Mouse (Mus musculus): ENCODE data around the gene Gfap.
A peak's percentile ranks its signal among the peaks of the same experiment; 100 is the strongest.

Gfap gene

GRCm38 (mm10) chr11:102900763-102901162 is at the start of gene Gfap:
Gfap (minus strand) TSS chr11:102900912.
- peak; percentile 59 for DNase-seq (ENCODE audit: low read depth, low spot score)

DNA sequence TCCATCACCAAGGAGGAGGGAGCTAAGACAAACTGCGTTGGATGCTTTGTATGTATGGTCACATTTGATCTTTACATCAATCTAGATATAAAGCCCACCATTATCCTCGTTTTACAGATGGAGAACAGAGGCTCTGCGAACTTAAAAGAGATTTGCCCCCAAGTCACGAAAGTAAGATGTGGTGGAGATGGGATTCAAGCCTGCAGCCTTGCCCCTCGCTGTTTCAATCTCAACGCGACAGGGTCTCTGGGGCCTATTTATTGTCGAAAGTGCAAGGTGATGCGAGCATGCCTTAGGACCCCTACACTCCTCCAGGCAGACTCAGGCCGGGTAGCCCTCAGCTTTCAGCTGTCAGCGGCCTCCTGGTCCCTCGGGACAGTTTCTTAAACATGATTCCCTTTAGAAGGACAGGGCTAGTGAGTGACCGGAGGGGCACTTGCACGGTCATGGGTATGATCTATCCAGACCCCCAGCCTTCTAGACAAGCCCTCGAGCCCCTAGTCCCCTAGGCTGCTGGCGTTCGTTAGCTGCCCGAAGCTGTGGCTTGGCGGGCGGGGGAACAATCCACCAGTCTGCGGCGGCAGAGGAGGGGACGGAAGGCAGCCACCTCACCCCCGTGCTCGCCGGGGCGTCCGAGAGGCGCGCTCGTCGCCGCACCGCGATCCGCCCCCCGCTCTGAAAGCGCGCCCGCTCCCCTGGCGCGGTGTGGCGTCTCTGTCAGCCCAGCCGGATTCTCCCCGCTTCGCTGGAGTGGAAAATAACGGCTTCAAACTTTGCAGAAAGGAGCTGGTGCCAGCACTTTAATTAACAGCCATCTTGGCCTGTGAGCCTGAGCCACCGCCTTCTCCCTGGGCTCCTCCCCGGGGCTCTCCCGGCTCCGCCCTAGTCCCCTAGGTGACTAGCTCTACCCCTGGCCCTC is 47.6 kb upstream of the Gfap start:
- DNase-seq (ENCODE audit: low read depth, low spot score), result peak; percentile 35

- DNase-seq (ENCODE audit: low read depth, low spot score), result no peak
Measured at GRCm38 (mm10) chr11:102946992-102947343, 46.3 kb upstream of the Gfap start.

DNA sequence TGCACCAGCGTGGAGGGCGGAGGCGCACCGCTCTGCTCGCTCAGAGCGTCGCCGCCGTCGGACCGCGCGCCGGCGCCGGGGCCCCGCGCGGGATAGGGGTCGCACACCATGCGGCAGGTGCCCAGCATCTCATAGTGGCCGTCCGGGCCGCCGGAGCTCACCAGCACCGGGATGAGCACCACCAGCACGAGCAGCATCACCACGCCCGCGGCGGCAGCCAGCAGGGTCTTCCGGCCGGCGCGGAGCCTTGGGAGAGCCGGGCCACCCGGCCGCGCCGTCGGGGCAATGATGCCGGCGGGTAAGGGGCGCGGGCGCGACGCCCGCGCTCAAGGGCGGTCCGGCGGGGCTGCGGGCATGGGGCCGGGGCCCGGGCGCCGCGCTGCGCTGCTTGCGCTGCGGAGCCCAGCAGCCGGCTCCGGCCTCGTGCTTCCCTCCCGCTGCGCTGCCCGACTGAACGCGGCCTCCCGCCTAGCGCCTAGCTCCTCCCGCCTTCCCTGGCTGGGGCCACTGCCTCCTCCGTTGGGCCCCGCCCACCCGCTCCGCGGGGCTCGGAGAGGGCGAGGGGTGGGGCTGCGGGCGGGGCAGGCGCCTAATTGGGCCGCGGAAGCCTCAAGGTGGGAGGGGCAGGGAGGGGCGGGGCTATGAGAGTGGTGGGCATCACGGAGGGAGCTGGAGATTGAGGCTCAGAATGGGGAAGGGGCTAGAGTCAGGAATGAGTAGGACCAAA is 45.7 kb upstream of the Gfap start, which contains the start of gene C1ql1:
Gene C1ql1, minus strand, starts transcription at position 424 of the 727 bp plus-strand sequence.
- peak; percentile 81 for DNase-seq (ENCODE audit: low read depth, low spot score)

- DNase-seq (ENCODE audit: low read depth, low spot score), result peak; percentile 28
Measured at GRCm38 (mm10) chr11:102945306-102946264, 44.9 kb upstream of the Gfap start.

DNA sequence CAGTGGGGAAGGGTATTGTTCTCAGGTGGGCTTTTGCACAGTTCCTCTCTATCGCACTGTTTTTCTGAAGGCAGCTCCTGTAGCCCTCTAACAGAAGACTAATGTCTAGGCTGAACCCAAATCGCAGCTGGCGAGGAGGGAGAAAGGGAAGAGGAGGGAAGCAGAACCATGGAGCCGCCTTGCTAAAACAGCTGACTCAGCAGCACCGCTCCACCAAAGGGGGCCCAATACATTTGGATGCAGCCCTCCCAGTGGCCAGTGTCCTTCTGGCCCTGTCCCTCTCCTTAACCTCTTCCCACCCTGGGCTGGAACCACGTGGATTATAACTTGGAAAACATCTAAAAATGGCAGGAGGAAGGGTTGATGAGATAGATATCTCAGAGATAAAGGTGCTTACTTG is 40.5 kb upstream of the Gfap start:
- no peak for DNase-seq (ENCODE audit: low read depth, low spot score)

GRCm38 (mm10) chr11:102939024-102939675 is 38.4 kb upstream of the Gfap start:
- no peak for DNase-seq (ENCODE audit: low read depth, low spot score)

DNA sequence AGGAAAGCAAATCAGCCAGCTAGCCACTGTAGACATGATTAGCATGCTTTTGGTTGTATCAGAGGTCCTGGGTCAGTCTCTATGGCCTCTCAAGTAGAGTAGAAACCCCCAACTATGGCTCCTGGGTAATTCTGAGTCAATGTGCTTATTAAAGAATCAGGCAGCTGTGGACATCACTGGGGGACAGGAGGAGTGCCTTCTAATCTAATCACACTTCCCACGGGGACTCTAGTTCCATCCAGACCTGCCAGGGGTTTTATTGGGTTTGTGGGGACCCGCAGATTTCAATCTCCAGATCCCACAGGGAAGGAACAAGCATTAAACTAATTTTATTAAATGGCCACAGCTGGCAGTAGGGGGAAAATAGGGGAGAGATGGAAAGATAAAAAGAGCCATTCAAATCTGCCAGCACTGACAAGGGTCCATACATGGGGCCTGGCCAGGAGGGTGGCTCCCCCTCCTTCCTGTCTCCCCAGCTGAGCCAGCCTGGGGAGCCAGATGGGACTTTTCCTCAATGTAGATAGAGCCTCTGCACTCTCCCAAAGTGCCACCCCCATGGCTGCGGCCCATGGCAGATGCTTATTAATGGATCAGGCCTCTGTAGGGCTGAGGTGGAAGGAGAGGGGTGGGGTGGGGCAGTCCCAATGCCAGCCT is 36.9 kb upstream of the Gfap start:
- DNase-seq (ENCODE audit: low read depth, low spot score), result no peak

DNA sequence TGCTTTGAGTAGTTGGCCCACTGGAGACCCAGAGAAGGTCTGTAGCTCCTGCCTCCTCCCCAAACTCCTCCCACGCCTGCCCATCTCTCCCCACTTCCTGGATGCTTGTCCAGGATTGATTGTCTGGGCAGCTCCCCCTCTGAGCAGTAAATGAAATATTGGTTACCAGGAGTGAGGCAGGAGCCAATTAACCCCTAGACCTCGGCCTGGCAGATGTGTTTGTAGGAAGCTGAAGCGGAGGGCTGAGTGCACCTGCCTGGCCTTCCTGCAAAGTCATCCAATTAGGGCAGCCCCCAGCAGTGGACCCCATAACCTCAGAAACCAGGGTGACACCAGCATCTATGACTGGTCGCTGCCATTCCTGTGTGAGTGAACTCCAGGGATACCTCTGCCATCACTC is 35.6 kb upstream of the Gfap start:
- DNase-seq (ENCODE audit: low read depth, low spot score), result no peak

GRCm38 (mm10) chr11:102930672-102931071 is 30.0 kb upstream of the Gfap start:
- no peak for DNase-seq (ENCODE audit: low read depth, low spot score)

GRCm38 (mm10) chr11:102925351-102925717 is 24.6 kb upstream of the Gfap start:
- DNase-seq (ENCODE audit: low read depth, low spot score), result peak; percentile 75

- DNase-seq (ENCODE audit: low read depth, low spot score), result peak; percentile 93
Measured at GRCm38 (mm10) chr11:102924557-102925350, 24.0 kb upstream of the Gfap start, which contains the start of gene Kif18b. Kif18b (minus strand) TSS chr11:102925124.

- DNase-seq (ENCODE audit: low read depth, low spot score), result no peak
Measured at GRCm38 (mm10) chr11:102921491-102921890, 20.8 kb upstream of the Gfap start.

DNA sequence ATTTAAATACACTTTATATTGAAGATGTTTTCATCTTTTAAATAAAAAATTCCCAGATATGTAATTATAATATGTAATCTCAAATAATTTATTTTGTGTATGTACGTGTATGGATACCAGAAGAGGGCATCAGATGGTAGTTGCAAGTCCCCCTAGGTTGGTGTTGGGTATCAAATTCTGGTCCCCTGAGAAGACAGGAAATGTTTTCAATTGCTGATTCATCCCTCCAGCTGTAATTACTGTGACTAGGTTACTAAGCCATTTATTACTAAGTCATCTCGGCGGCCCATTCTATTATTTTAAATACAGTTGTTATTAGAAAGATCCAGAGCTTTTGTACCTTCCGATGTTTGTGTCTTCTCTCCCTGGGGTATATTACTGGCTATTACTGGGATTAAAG is 17.4 kb upstream of the Gfap start:
- DNase-seq (ENCODE audit: low read depth, low spot score), result no peak

DNA sequence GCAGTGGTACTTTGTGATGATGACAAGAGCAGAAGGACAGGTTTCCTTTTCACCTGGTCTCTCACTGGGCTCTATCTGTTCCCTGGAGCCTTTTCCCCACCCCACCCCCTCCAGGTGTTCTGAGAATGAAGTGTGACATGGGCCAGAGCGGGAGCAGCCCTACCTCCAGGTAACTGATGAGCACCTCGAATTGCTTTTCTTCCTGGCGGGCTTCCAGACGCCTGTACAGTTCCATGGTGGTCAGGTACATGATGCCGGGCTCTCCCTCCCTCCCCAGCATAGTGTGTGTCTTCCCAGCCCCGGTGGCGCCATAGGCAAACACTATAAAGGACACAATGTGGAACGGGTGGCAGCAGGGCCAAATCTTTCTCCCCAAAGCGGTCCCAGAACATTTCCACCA is 14.7 kb upstream of the Gfap start:
- DNase-seq (ENCODE audit: low read depth, low spot score), result no peak

DNA sequence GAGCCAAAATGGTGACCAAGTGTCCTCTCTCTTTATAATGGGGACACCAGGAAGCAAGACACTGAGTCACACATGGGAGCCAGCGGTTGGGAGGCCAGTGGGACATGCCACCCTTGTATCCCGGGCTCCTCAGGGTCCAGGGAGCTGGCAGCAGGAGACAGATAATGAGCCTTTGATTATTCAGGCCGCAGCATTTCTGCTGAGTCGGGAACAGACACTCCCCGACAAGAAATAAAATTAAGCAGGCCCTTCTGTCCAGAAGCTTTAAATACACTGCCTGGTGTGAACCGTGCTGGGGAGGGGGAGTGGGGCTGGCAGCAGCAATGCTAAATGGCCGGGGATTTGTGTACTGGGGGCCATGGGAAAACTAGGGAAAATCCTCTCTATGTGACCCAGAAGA is 10.7 kb upstream of the Gfap start:
- DNase-seq (ENCODE audit: low read depth, low spot score), result no peak

DNA sequence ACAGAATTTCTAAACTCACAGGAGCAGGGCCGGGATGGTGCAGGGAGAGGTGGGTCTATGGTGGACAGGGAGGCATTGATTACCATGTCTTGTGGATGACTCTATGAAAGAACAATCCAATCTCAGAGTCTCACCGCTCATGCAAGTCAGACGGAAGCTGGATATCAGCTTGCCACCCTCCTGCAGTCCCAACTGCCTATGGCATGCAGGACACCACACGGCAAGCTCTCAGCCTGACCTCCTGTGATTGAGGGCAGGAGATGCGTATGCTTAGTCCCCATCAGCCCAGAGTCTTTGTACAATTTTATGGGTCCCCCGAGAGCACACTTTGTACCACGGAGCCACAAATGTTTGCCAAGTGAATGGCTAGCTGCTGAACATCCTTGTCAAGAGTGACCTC is 2.9 kb upstream of the Gfap start:
- DNase-seq (ENCODE audit: low read depth, low spot score), result no peak

- no peak for DNase-seq (ENCODE audit: low read depth, low spot score)
Measured at GRCm38 (mm10) chr11:102902107-102902506, 1.4 kb upstream of the Gfap start.

- DNase-seq (ENCODE audit: low read depth, low spot score), result no peak
Measured at GRCm38 (mm10) chr11:102901199-102901598, 487 bp upstream of the Gfap start.

- DNase-seq (ENCODE audit: low read depth, low spot score), result no peak
Measured at GRCm38 (mm10) chr11:102898408-102898807, 2.3 kb downstream of the Gfap start.

Measured in CD4-positive helper T cell, adult 2 months (primary cell).